Mouse (Mus musculus): Measurements from ENCODE around the gene Mapk8ip1. TPM values are rescaled to one million over a fixed set of nuclear protein-coding genes. Genes with fewer than 3 reads are reported as not detected.

The Mapk8ip1 gene
- polyA plus RNA-seq, 1 experiment from 2014 or later: 112 TPM

Small RNA genes within 50 kb of the gene (microRNA-seq; reads per million reads assigned to microRNA genes)
- not detected for gene Mir7000

Other genes with a start within 250 kb of the Mapk8ip1 start
- gene Pex16, start 26.6 kb downstream of the Mapk8ip1 start, polyA plus RNA-seq (2015; fragmentation: Nextera tagmentation; extraction: Ambion mirVana): 35.7 and 35.8 TPM in 2 replicates
- 1.6 and 2.4 TPM in 2 replicates for gene Large2, start 26.4 kb downstream of the Mapk8ip1 start, polyA plus RNA-seq (2015; fragmentation: Nextera tagmentation; extraction: Ambion mirVana)
- 6.3 and 6.9 TPM in 2 replicates for gene 1700029I15Rik, start 18.7 kb downstream of the Mapk8ip1 start, polyA plus RNA-seq (2015; fragmentation: Nextera tagmentation; extraction: Ambion mirVana)
- gene Cry2, start 32.8 kb upstream of the Mapk8ip1 start, polyA plus RNA-seq (2015; fragmentation: Nextera tagmentation; extraction: Ambion mirVana): 36.8 and 38.5 TPM in 2 replicates
- gene Slc35c1, start 59.3 kb upstream of the Mapk8ip1 start, polyA plus RNA-seq (2015; fragmentation: Nextera tagmentation; extraction: Ambion mirVana): 10.5 and 12.0 TPM in 2 replicates
- 13.6 and 14.6 TPM in 2 replicates for gene Chst1, start 198.4 kb upstream of the Mapk8ip1 start, polyA plus RNA-seq (2015; fragmentation: Nextera tagmentation; extraction: Ambion mirVana)

Data from hindbrain, embryonic 13.5 days (tissue).